Mouse (Mus musculus) limb, embryonic 14.5 days (tissue): Measurements from ENCODE around the gene Neo1. TPM values are rescaled to one million over a fixed set of nuclear protein-coding genes. Genes with fewer than 3 reads are reported as not detected.

Experiments
- ATAC-seq: fragments of 200-750 bp; cut with Nextera tagmentation; 2 replicates; pipeline ENCODE4 v1.8.0; 2017; ENCODE audit warnings: low read depth, moderate number of reproducible peaks, moderate TSS enrichment; ENCODE audit not compliant: low FRiP score
- DNase-seq: peaks from one replicate; pipeline ENCODE4 v3.0.0-alpha.2; 2015; ENCODE audit warnings: low spot score
- H3K27ac ChIP-seq: fragments of 300-500 bp; sonication (generic); replicated peaks from 2 replicates; pipeline ENCODE4 v1.5.1; 2014; ENCODE audit warnings: low read depth, mild to moderate bottlenecking, low read length, moderate library complexity, mixed read lengths
- H3K27me3 ChIP-seq: fragments of 300-500 bp; sonication (generic); 2 replicates; pipeline ENCODE4 v1.6.1; 2014; ENCODE audit warnings: low read length, mixed read lengths; ENCODE audit not compliant: control insufficient read depth, insufficient read depth
- H3K36me3 ChIP-seq: fragments of 300-500 bp; sonication (generic); 2 replicates; pipeline ENCODE4 v1.6.1; 2014; ENCODE audit warnings: mild to moderate bottlenecking, low read length, moderate library complexity, mixed read lengths; ENCODE audit not compliant: control insufficient read depth, insufficient read depth
- H3K4me1 ChIP-seq: fragments of 300-500 bp; sonication (generic); 2 replicates; pipeline ENCODE4 v1.6.1; 2014; ENCODE audit warnings: antibody characterized with exemption, low read length, mixed read lengths; ENCODE audit not compliant: control insufficient read depth, insufficient read depth
- H3K4me2 ChIP-seq: fragments of 300-500 bp; sonication (generic); replicated peaks from 2 replicates; pipeline ENCODE4 v1.6.1; 2014; ENCODE audit warnings: low read depth, mild to moderate bottlenecking, low read length, moderate library complexity; ENCODE audit not compliant: severe bottlenecking
- H3K4me3 ChIP-seq: fragments of 300-500 bp; sonication (generic); replicated peaks from 2 replicates; pipeline ENCODE4 v1.5.1; 2014; ENCODE audit warnings: low read length
- H3K9ac ChIP-seq: fragments of 300-500 bp; sonication (generic); 2 replicates; pipeline ENCODE4 v1.6.1; 2014; ENCODE audit warnings: mild to moderate bottlenecking, low read depth, low read length, moderate library complexity; ENCODE audit not compliant: severe bottlenecking
- H3K9me3 ChIP-seq: fragments of 300-500 bp; sonication (generic); 2 replicates; pipeline ENCODE4 v1.6.1; 2016; ENCODE audit warnings: low read length; ENCODE audit not compliant: control insufficient read depth
- POLR2A ChIP-seq: fragments of 200-500 bp; IDR thresholded peaks from 2 replicates; pipeline ENCODE4 v1.8.0; 2012; ENCODE audit warnings: inconsistent platforms, mild to moderate bottlenecking, moderate library complexity, borderline replicate concordance; ENCODE audit not compliant: insufficient read depth, insufficient read length; ENCODE audit errors: extremely low read depth
- WGBS: fragments of 180-500 bp; shearing (Covaris S2); extraction: QIAGEN DNeasy Blood & Tissue Kit; methylation state at CpG from one replicate; pipeline ENCODE4 v1.1.7; 2014; 5-methylcytosine and 5-hydroxymethylcytosine counted together
- polyA plus RNA-seq, 2 experiments: library from polyadenylated mRNA; depleted of rRNA in 1 of 2; stranded (reverse) in 1 of 2; unstranded in 1 of 2; fragments of >200 nt; fragmentation: Nextera tagmentation in 1 of 2; extraction: Ambion mirVana in 1 of 2; gene quantifications; 2 replicates each; pipeline versions ENCODE4 v1.2.1 to v1.2.3; 2012 to 2014

Gene Neo1
- polyA plus RNA-seq, 2 experiments: 57.1 to 83.5 TPM

DNA sequence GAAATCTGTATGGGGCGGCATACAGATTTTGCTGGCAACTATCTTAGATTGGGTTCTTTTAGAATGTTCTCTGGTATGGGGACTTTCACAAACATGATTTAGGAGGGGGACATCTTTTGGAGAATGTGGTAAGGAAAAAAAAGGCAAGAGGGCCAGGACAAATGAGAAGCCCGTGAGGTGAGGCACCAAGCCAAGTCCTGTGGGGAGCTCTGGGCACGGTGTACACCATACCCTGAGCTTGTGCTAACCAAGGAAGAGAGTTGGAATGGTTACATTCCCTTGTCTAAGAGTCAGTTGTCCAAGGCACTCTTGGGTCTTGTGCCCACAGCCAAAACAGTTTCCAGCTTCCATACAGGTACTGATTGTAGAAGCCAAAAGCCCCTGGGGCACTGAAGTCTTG is 191.6 kb downstream of the Neo1 start:
- no peak for ATAC-seq
- WGBS: 81% methylated on average over 3 of the region's 3 CpGs
- TF ChIP-seq POLR2A: no peak

DNA sequence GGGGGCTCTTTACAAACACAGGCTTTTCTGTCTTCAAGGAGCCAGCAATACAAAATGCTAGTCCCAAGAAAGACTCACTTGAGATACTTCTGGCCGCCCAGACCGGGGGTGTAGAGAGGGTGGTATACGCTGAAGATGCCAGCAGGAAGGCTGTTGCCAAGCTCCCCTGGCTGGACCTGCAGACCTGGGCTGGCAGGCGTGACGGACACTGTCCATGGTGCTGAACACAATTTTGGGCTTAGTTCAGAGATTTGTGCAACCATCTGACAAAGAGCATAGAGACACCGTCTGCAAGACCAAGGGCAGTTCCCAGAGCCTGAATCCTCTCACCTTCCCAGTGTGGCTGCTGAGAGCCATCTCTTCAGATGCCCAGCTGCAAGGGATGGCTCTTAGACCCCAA is 194.6 kb downstream of the Neo1 start:
- Histone ChIP-seq H3K9ac (no peak overlapping the region), H3K27me3 (no peaks in the 10 kb centered on the region), H3K4me3 (no peak overlapping the region), H3K4me2 (no peak overlapping the region), H3K36me3 (no peaks in the 10 kb centered on the region), H3K9me3 (no peaks in the 10 kb centered on the region), H3K4me1 (no peaks in the 10 kb centered on the region), H3K27ac (no peak overlapping the region)
- WGBS: 12% methylated on average over 6 of the region's 6 CpGs
- no peak for TF ChIP-seq POLR2A
- DNase-seq (peak; percentile 59), ATAC-seq (no peak)

More for the DNA sequence above, 191.6 kb downstream of the Neo1 start:
- Histone ChIP-seq H3K27me3 (no peaks in the 10 kb centered on the region), H3K4me1 (no peaks in the 10 kb centered on the region), H3K4me3 (no peak overlapping the region), H3K9me3 (no peaks in the 10 kb centered on the region), H3K4me2 (no peak overlapping the region), H3K36me3 (no peaks in the 10 kb centered on the region), H3K9ac (no peak overlapping the region), H3K27ac (no peak overlapping the region)
- no peak for DNase-seq

DNA sequence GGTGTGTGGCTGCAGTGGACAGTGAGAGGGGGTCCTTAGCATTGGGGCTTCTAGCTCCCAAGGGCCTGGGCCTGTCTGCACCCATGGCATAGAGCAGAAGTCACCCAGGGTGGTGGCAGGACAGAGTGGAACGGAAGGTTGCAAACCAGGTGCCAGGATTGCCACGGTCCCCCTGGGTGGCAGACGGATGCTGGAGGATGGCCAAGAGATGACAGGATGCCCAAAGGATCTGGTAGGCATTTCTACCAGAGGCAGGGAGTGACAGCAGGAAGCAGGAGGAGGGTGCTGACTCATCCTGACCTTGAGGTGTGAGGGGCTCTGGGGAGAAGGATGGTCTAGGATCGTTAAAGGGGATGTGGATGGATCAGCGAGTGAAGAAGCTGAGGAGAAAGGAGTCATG is 197.7 kb downstream of the Neo1 start:
- Histone ChIP-seq H3K27me3 (no peaks in the 10 kb centered on the region), H3K27ac (no peak overlapping the region), H3K9ac (no peak overlapping the region), H3K9me3 (no peaks in the 10 kb centered on the region), H3K4me1 (no peaks in the 10 kb centered on the region), H3K36me3 (no peaks in the 10 kb centered on the region), H3K4me3 (no peak overlapping the region), H3K4me2 (no peak overlapping the region)
- ATAC-seq (no peak), DNase-seq (no peak)
- no peak for TF ChIP-seq POLR2A
- 76% methylated on average over 5 of the region's 5 CpGs for WGBS

DNA sequence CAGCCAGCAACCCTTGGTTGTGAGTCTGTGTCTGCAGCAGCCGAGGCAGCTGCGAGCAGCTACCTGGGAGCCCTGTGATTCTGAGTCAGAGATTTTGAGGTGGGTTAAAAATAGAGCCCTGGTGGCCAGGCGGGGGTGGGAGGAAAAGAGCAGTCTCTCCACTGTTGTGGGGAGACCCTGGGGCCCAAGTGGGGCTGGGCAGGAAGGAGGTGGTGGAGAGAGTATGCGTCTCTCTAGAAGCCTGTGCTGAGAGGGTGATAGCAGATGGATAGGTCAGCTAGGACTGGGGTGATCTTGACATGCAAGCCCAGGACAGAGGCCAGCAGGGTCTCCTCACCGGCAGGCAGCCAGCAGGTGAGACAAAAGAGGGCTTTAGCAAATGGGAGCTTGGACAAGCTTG is 199.1 kb downstream of the Neo1 start:
- Histone ChIP-seq H3K27ac (no peak overlapping the region), H3K9ac (no peak overlapping the region), H3K36me3 (no peaks in the 10 kb centered on the region), H3K4me3 (no peak overlapping the region), H3K4me1 (no peaks in the 10 kb centered on the region), H3K9me3 (no peaks in the 10 kb centered on the region), H3K4me2 (no peak overlapping the region), H3K27me3 (no peaks in the 10 kb centered on the region)
- no peak for ATAC-seq
- no peak for DNase-seq
- TF ChIP-seq POLR2A: no peak
- 56% methylated on average over 5 of the region's 5 CpGs for WGBS

DNA sequence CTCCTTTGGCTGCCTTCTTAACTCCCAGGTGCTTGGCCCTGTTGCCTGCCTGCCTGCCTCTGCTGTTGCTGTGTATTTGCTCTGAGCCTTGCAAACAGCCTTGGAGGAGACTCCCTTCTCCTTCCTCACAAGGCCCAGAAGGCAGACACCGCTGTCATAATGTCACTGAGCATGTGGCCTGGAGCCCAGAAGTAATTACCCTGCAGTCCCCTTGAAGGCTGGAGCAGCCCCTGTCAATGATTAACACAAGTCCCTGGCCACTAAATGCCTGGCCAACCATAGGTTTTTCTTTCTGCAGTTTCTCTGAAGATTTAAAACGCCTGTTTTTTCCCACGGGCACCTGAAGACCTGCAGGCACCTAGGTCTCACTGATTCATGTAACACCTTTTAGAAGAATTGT is 203.3 kb downstream of the Neo1 start:
- no peak overlapping the region for H3K27ac ChIP-seq
- H3K9me3 ChIP-seq: no peaks in the 10 kb centered on the region
- no peaks in the 10 kb centered on the region for H3K36me3 ChIP-seq
- H3K4me2 ChIP-seq: no peak overlapping the region
- no peak for DNase-seq
- no peaks in the 10 kb centered on the region for H3K4me1 ChIP-seq
- no peak for ATAC-seq
- no peak overlapping the region for H3K9ac ChIP-seq
- H3K27me3 ChIP-seq: no peaks in the 10 kb centered on the region
- H3K4me3 ChIP-seq: no peak overlapping the region
- 49% methylated on average over 3 of the region's 3 CpGs for WGBS
- no peak for TF ChIP-seq POLR2A

DNA sequence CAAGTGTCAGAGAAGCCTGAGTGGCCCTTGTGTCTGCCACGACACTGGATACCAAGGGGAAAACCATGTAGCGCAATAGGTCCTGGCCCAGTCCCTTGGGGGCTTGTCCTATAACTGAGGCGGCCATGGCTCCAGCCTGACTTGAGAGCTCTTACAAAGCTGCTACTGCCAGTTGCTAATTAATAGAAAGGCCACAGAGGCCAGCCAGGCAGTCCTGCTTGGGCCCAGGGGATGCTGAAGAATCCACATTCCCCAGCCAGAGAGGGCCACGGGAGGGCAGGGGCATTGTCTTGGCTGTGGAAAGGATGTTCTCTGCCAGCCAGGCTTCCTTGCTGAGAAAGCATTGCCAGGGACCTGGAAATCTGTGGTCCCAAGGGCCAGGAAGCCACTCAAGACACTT is 206.6 kb downstream of the Neo1 start:
- H3K4me2 ChIP-seq: no peak overlapping the region
- H3K4me1 ChIP-seq: no peaks in the 10 kb centered on the region
- no peak overlapping the region for H3K4me3 ChIP-seq
- TF ChIP-seq POLR2A: no peak
- no peaks in the 10 kb centered on the region for H3K36me3 ChIP-seq
- ATAC-seq: no peak
- H3K9ac ChIP-seq: no peak overlapping the region
- H3K27ac ChIP-seq: no peak overlapping the region
- H3K9me3 ChIP-seq: no peaks in the 10 kb centered on the region
- peaks cover 7% of the 10 kb centered on the region for H3K27me3 ChIP-seq
- WGBS: 58% methylated on average over 4 of the region's 4 CpGs
- no peak for DNase-seq

Other genes with a start within 250 kb of the Neo1 start
- gene Hcn4, start 213.0 kb downstream of the Neo1 start, polyA plus RNA-seq (2012; rRNA removed): 1.2 and 1.6 TPM in 2 replicates
- 0.25 and 0.43 TPM in 2 replicates for gene Hcn4, start 213.0 kb downstream of the Neo1 start, polyA plus RNA-seq (2014; fragmentation: Nextera tagmentation; extraction: Ambion mirVana)